Mouse (Mus musculus): ENCODE data around the gene Fuz.
A peak's percentile ranks its signal among the peaks of the same experiment; 100 is the strongest.

Fuz gene

GRCm38 (mm10) chr7:44890737-44891136 lies 5.1 kb upstream of the Fuz start:
- no peak for DNase-seq

- no peak for DNase-seq
Observed at GRCm38 (mm10) chr7:44891611-44892010, 4.3 kb upstream of the Fuz start.

- DNase-seq, result peak; percentile 98
Observed at GRCm38 (mm10) chr7:44892276-44892921, 3.5 kb upstream of the Fuz start, which contains the start of gene Med25. TSS of gene Med25 (minus strand) at chr7:44892712.

GRCm38 (mm10) chr7:44893197-44893596 lies 2.7 kb upstream of the Fuz start:
- DNase-seq, result no peak

GRCm38 (mm10) chr7:44894175-44894574 lies 1.7 kb upstream of the Fuz start:
- DNase-seq, result no peak

- DNase-seq, result no peak
Observed at GRCm38 (mm10) chr7:44895206-44895592, 680 bp upstream of the Fuz start.

GRCm38 (mm10) chr7:44896499-44896898 lies 620 bp downstream of the Fuz start:
- DNase-seq, result no peak

- DNase-seq, result peak; percentile 64
Observed at GRCm38 (mm10) chr7:44898607-44899006, 2.7 kb downstream of the Fuz start.

GRCm38 (mm10) chr7:44900632-44901031 lies 4.8 kb downstream of the Fuz start:
- peak; percentile 55 for DNase-seq

GRCm38 (mm10) chr7:44901230-44901722 lies 5.4 kb downstream of the Fuz start:
- no peak for DNase-seq

GRCm38 (mm10) chr7:44905430-44905829 lies 9.6 kb downstream of the Fuz start:
- no peak for DNase-seq

GRCm38 (mm10) chr7:44908706-44909476 lies 13.0 kb downstream of the Fuz start:
- no peak for DNase-seq

- DNase-seq, result no peak
Observed at GRCm38 (mm10) chr7:44914396-44914795, 18.5 kb downstream of the Fuz start.

- no peak for DNase-seq
Observed at GRCm38 (mm10) chr7:44915314-44915713, 19.4 kb downstream of the Fuz start.

- DNase-seq, result no peak
Observed at GRCm38 (mm10) chr7:44916191-44916590, 20.3 kb downstream of the Fuz start.

- no peak for DNase-seq
Observed at GRCm38 (mm10) chr7:44916881-44917280, 21.0 kb downstream of the Fuz start.

- DNase-seq, result no peak
Observed at GRCm38 (mm10) chr7:44918219-44918618, 22.3 kb downstream of the Fuz start.

GRCm38 (mm10) chr7:44919127-44919526 lies 23.2 kb downstream of the Fuz start:
- DNase-seq, result no peak

- DNase-seq, result no peak
Observed at GRCm38 (mm10) chr7:44922530-44922929, 26.7 kb downstream of the Fuz start.

- peak; percentile 73 for DNase-seq
Observed at GRCm38 (mm10) chr7:44925468-44925867, 29.6 kb downstream of the Fuz start.

- DNase-seq, result no peak
Observed at GRCm38 (mm10) chr7:44928570-44928969, 32.7 kb downstream of the Fuz start.

GRCm38 (mm10) chr7:44929204-44930151 lies 33.6 kb downstream of the Fuz start, which contains the start of gene Ap2a1:
TSS of gene Ap2a1 (minus strand) at chr7:44929496.
- DNase-seq, result peak; percentile 100

GRCm38 (mm10) chr7:44938680-44939079 lies 42.8 kb downstream of the Fuz start:
- DNase-seq, result no peak

Data from kidney, adult 9 months (tissue).